ENCODE assay signal across 11 mouse cellular contexts in genomic region chr10:75642891-75643290, GRCm38 (mm10). TPM values are rescaled to one million over a fixed set of nuclear protein-coding genes. Genes with fewer than 3 reads are reported as not detected.
DNase-seq lines count a peak whose midpoint lies in the region; ATAC-seq and TF ChIP-seq lines count a peak whose summit lies in the region.
"Had no signal": no experiment of that assay in that cellular context is flagged by ENCODE, and none has a peak within 500 bp of the region (broad histone marks: within the 10 kb centered on the region; RNA-seq: fewer than 3 reads in every experiment).

No protein-coding gene starts in this region.

- no peaks in the 10 kb centered on the region for H3K9me3 ChIP-seq in hindbrain, embryonic 13.5 days
- no peaks in the 10 kb centered on the region for H3K9me3 ChIP-seq in hindbrain, embryonic 11.5 days (ENCODE audit: control insufficient read depth, low read length)
- no peaks in the 10 kb centered on the region for H3K9me3 ChIP-seq in stomach, postnatal 0 days (ENCODE audit: control insufficient read depth, low read length)
- H3K9me3 ChIP-seq: embryonic facial prominence, embryonic 13.5 days had no signal

- 89% methylated on average over 2 of the region's 2 CpGs for WGBS in hindbrain, embryonic 13.5 days
- WGBS in hindbrain, embryonic 11.5 days = 89% methylated on average over 2 of the region's 2 CpGs
- 79% methylated on average over 2 of the region's 2 CpGs for WGBS in stomach, postnatal 0 days

- no peak for TF ChIP-seq CTCF in stomach, postnatal 0 days (IDR thresholded peaks at IDR 0.05; ENCODE audit: low read depth)

- peaks cover 28% of the 10 kb centered on the region for H3K36me3 ChIP-seq in hindbrain, embryonic 13.5 days
- no peaks in the 10 kb centered on the region for H3K36me3 ChIP-seq in hindbrain, embryonic 11.5 days (ENCODE audit: control insufficient read depth, insufficient read depth, low read length)
- no peaks in the 10 kb centered on the region; the same call in 1 of the 2 replicates for H3K36me3 ChIP-seq in stomach, postnatal 0 days (ENCODE audit: control insufficient read depth, insufficient read depth, low read length)

- H3K4me3 ChIP-seq in hindbrain, embryonic 13.5 days = no peak overlapping the region
- H3K4me3 ChIP-seq in hindbrain, embryonic 11.5 days (ENCODE audit: low read depth, low read length) = no peak overlapping the region
- H3K4me3 ChIP-seq in stomach, postnatal 0 days (ENCODE audit: low read depth, low read length) = peak overlapping the region; percentile 3; the same call in 1 of the 2 replicates
- H3K4me3 ChIP-seq: embryonic facial prominence, embryonic 13.5 days had no signal

- H3K4me2 ChIP-seq in hindbrain, embryonic 13.5 days = no peak overlapping the region
- H3K4me2 ChIP-seq in hindbrain, embryonic 11.5 days (replicated peaks; ENCODE audit: low read depth, low read length) = no peak overlapping the region
- peak overlapping the region; percentile 43; the same call in 1 of the 2 replicates for H3K4me2 ChIP-seq in stomach, postnatal 0 days (replicated peaks; ENCODE audit: low read depth)

- ATAC-seq in hindbrain, embryonic 13.5 days (ENCODE audit: low FRiP score) = no peak
- ATAC-seq in hindbrain, embryonic 11.5 days (ENCODE audit: low FRiP score) = no peak
- ATAC-seq in stomach, postnatal 0 days (ENCODE audit: low FRiP score, low TSS enrichment) = no peak

- H3K27me3 ChIP-seq in hindbrain, embryonic 13.5 days = no peaks in the 10 kb centered on the region
- H3K27me3 ChIP-seq in hindbrain, embryonic 11.5 days (ENCODE audit: control insufficient read depth, insufficient read depth, low read length) = no peaks in the 10 kb centered on the region
- no peaks in the 10 kb centered on the region for H3K27me3 ChIP-seq in stomach, postnatal 0 days (ENCODE audit: control insufficient read depth, insufficient read depth, low read length)
- H3K27me3 ChIP-seq: embryonic facial prominence, embryonic 13.5 days had no signal

- TF ChIP-seq EP300 in stomach, postnatal 0 days (optimal IDR thresholded peaks at IDR 0.05) = no peak

- no peak overlapping the region for H3K9ac ChIP-seq in hindbrain, embryonic 13.5 days
- no peak overlapping the region for H3K9ac ChIP-seq in hindbrain, embryonic 11.5 days (ENCODE audit: low read depth, low read length)
- H3K9ac ChIP-seq in stomach, postnatal 0 days (ENCODE audit: low read length) = no peak overlapping the region; the same call in 1 of the 2 replicates

- no peak for DNase-seq in hindbrain, embryonic 11.5 days (ENCODE audit: low spot score)
- DNase-seq in right cerebral cortex, postnatal 25 days = peak; percentile 2
- no peak for DNase-seq in right cerebral cortex, postnatal 36 days (ENCODE audit: low spot score in 2 of 2)
- DNase-seq in induced T-regulatory cell, adult 2 months (ENCODE audit: low read depth) = peak; percentile 53
- DNase-seq in stomach, postnatal 0 days (ENCODE audit: low spot score) = no peak
- DNase-seq in retina, postnatal 1 day = no peak
- DNase-seq: adrenal gland, postnatal 10 days; heart, postnatal 14 days had no signal

- peak overlapping the region; percentile 55; the same call in 1 of the 2 replicates for H3K27ac ChIP-seq in hindbrain, embryonic 13.5 days
- no peak overlapping the region for H3K27ac ChIP-seq in hindbrain, embryonic 11.5 days (ENCODE audit: low read depth, low read length)
- peak overlapping the region; percentile 9; the same call in 1 of the 2 replicates for H3K27ac ChIP-seq in stomach, postnatal 0 days (replicated peaks)
- H3K27ac ChIP-seq: embryonic facial prominence, embryonic 13.5 days; macrophage had no signal

- H3K4me1 ChIP-seq in hindbrain, embryonic 13.5 days (replicated peaks) = peaks cover 20% of the 10 kb centered on the region
- peaks cover 7% of the 10 kb centered on the region for H3K4me1 ChIP-seq in hindbrain, embryonic 11.5 days (replicated peaks; ENCODE audit: control insufficient read depth, insufficient read depth, low read length)
- no peaks in the 10 kb centered on the region; the same call in 1 of the 2 replicates for H3K4me1 ChIP-seq in stomach, postnatal 0 days (replicated peaks; ENCODE audit: control insufficient read depth, insufficient read depth)

RNA-seq across cellular contexts. Expression of gene Susd2, which starts 0.9 kb away (rescaled TPM):
- polyA plus RNA-seq in hindbrain, embryonic 13.5 days (2015; fragmentation: Nextera tagmentation; extraction: Ambion mirVana) = 3.8 and 4.0 TPM in 2 replicates
- 2.1 and 2.7 TPM in 2 replicates for polyA plus RNA-seq in hindbrain, embryonic 11.5 days (2014; fragmentation: Nextera tagmentation; extraction: Ambion mirVana)
- 12.2 and 14.1 TPM in 2 replicates for polyA plus RNA-seq in stomach, postnatal 0 days (2015; fragmentation: Nextera tagmentation; extraction: Ambion mirVana)

RNA-seq across cellular contexts. Expression of gene Ggt5, which starts 53.8 kb away (rescaled TPM):
- polyA plus RNA-seq in hindbrain, embryonic 13.5 days (2015; fragmentation: Nextera tagmentation; extraction: Ambion mirVana) = 1.9 TPM in 2 replicates
- 0.31 and 0.66 TPM in 2 replicates for polyA plus RNA-seq in hindbrain, embryonic 11.5 days (2014; fragmentation: Nextera tagmentation; extraction: Ambion mirVana)
- polyA plus RNA-seq in stomach, postnatal 0 days (2015; fragmentation: Nextera tagmentation; extraction: Ambion mirVana) = 2.6 and 2.8 TPM in 2 replicates

Comparison
In these comparisons a context has a peak if more than half of its experiments do, and no peak if none do; other contexts are left out.
1. DNase-seq: peak in right cerebral cortex, postnatal 25 days (single experiment) and induced T-regulatory cell, adult 2 months (single experiment); none in hindbrain, embryonic 11.5 days (single experiment), right cerebral cortex, postnatal 36 days (0 of 2), stomach, postnatal 0 days (single experiment) and retina, postnatal 1 day (single experiment).